Mouse (Mus musculus): Measurements from ENCODE around the gene Ccdc169.

Ccdc169 gene

DNA sequence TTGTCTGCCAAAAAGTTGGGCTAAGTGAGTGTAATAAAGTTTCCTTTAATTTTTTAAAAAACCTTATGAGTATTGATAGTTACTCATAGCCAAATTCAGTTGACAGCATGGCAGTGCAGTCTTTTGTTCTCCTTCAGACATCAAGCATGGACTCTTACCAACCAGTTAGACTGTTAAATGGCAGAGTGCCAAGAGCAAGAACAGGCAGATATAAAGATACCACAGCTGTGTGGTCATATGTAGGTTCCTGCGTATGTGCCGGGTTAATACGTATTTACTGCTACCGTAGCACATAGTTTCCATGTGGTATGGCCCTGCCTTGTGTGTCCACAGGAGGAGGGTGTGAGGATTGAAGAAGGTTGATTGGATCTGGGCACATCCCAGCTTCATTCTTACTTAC lies 14.1 kb upstream of the Ccdc169 start:
- no peak for DNase-seq

DNA sequence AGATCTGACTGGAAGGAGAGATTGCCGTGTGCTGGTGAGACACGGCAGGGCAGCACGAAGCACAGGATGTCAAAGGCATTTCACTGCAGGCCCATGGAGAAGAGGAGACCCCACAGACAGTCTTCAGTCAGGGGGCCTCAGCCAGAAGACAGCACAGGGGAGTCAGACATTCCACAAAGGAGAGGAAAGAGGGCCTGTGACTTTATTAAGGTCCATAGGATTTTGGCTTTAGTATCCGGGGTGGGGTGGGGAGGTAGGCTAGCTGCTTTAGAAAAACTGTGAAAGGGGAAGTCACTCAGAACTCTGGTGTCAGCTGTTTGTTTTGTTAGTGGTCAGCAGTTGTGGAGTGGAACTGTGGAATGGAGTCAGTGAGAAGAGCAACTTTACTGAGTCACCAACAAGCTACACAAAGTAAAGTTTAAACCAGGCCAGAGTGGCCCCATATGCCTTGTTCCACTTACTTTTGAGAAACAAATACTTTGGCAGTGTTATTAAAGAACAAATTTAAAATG lies 7.9 kb upstream of the Ccdc169 start:
- no peak for DNase-seq

DNA sequence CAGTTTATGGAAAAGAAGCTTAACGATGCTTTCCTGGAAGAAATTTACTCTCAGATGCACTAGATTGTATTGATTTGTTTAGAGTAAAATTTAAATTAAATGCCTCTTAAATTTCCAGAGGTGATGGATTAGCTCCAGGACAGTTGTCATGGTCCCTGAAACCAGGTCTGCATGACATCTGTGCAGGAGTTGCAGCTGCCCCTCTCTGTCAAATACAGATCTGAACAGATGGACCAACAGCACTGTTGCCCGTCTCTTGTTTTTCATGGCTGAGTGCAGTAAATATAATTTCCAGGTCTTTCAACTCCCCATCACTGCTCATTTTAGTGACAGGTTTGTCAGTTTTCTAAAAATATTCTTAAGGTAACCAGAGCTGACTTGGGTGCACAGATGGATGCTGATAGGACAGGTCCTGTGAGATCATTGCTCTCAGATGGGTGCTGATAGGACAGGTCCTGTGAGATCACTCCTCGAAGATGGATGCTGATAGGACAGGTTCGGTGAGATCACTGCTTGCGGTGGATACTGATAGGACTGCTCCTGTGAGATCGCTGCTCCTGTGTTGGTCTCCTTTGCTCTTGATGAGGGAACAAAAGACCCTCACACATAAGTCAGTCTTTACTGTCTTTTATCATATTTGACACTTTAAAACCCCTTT lies 5.4 kb upstream of the Ccdc169 start:
- DNase-seq = no peak

DNA sequence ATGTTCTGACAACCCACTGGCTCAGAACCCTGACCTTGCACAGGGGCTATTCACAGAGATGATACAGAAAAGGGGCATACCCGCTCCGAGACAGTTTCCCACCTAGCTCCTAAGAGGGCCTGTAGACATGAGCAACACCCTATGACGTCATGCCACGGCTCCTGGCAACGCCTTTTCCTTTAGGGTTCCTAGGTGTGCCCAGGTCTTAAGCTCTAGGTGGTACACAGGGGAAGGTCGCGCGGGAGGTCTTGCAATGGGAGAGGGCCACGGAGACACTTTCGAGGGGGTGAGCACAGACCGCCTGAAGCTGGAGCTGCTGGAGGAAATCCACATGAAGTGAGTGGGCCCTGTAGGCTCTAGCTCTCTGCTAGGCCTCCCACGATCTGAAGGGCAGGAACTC lies 2.7 kb downstream of the Ccdc169 start:
- no peak for DNase-seq

DNA sequence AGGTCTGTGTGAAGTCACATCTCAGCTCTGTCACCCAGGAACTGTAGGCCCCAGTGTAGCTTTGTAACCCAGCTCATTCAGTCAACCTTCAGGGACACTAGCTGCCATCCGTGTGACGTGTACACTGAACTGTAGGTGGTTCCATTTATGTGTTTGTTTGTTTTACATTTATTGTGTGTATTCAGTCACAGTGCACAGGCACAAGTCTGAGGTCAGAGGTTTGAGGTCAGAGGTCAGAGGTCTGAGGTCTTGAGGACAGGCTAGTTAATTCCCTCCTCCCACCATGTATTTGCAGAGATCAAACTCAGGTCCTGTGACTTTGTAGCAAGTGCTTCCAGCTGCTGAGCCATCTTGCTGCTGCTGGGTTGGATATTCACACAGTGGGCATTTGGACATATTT lies 4.3 kb downstream of the Ccdc169 start:
- no peak for DNase-seq

DNA sequence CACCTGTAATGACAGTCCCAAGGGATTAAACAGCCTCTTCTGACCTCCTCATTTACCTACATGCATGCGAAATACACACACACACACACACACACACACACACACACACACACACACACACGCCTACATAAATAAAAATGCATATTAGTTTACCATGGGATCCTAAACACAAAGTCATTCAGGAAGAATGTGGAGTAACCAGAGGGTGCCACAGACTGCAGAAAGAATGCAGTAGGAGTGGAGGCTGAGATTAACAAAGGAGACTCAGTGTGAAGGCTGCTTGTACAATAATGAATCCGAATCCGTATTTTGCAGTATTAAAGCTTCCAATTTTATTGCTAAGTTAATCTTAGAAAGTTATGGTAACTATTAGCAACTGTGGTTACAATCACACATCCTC lies 7.8 kb downstream of the Ccdc169 start:
- no peak for DNase-seq

DNA sequence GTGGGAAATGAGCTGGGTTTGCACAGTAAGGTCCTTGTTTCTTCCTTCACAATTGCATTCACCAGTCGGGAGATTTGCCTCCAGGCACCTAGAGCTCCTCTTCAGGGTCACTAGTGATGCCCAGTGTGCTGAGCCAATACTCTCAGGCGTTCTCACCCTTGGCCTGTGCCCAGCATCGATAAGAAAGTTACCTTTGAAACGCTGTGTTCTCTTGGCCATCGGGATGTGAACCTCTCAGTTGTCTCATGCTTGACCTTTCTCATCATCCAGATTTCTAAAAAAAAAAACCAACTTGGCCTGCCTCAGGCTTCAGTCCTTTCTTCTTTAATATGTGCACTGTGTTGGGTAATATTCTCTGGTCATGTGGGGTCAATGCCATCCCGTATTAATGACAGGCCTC lies 9.3 kb downstream of the Ccdc169 start:
- DNase-seq = no peak

DNA sequence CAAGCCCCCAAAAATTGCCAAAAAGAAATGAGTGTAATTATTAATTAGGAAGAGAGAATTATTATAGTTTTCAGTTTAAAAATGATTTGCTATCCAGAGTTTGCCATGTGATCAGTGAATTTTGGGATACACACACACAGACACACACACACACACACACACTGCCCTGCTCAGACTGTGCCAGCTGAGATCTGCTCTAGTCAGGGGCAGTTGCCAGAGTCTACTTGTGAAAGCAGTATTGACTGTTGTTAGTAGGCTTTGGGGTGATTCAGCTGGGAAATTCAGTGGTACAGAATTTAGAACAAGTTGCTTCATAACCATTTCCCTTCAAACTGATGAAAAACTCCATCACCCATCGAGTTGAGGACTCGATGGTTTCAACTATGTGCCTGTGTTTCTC lies 10.0 kb downstream of the Ccdc169 start:
- no peak for DNase-seq

DNA sequence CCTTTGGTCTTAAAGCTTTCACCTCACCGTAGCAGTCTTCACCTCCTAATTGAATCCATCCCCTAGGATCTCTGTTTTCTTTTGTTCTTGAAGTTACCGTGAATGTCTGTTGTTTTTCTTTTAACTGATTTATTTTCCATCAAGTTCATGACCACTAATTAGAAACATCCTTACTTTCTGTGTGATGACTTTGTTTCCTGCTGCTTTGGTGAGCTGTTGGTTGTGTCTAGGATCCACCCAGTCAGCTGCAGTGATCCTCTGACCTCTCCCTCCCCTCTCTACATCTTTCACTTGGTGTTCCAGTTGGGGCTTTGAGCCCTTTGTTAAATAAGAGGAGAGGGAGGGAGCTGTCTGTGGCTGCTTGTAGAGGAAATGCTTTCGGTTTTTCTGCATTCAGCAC lies 11.0 kb downstream of the Ccdc169 start:
- DNase-seq = no peak

DNA sequence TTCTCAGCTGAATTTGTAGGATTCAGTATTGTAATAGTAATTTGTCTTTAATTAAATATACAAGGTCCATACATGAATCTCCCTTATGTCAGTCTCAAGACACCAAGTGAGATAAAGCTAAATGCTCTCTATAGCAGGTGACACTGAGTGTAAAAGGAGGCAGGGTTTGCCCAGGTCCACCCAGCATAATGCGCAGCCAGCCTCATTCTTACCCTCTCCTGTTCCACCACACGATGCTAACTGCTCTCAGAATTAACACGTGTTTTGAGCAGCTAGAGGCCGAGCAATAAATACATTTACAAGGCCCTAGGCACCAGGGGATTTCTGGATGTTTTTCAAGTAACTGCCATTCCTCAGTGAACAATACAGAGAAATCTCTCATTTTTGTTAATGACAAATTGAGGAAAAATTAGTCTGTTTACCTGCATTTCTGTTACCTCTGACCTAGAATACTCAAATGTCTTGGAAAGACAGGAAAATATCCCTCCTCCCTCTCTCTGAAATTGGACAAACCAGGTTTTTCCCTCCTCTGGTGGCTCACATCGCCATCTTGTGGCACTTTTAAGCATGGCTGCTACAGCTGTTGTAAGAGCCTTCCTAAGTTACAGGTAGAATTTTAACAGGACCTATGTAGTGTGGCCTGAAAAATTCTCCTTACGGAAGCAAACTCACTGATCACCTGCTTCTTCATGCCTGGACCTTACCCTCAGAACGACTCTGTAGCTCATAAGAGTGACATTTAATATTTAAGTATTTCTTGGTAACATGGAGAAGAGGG lies 14.7 kb downstream of the Ccdc169 start:
- DNase-seq = peak; percentile 12

DNA sequence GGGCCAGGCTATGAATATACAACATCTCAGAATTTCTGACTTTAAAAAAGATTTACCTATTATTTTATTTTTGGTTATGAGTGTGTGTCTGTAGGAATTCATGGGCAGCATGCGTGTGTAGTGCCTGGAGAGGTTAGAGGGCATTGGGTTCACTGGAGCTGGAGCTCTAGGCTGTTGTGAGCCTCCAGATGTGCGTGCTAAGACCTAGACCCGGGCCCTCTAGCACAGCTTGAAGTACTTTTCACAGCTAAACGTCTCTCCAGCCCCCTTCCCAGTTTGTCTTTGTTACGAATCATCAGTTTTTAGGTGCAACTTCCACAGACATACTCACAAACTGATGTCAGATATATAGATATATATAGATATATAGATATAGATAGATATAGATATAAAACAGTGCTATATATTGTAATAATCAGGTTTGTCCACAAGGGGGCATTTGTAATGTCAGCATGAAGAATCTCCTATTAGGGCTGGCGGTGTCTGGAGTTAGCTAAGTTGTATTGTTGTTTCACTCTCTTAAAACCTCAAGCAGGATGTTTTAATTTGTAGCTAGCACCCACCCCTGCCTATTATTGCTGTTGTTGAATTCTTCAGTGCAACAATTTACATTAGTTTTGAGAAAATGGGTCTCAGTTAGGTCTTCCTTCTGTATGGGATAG lies 15.7 kb downstream of the Ccdc169 start:
- DNase-seq = no peak

DNA sequence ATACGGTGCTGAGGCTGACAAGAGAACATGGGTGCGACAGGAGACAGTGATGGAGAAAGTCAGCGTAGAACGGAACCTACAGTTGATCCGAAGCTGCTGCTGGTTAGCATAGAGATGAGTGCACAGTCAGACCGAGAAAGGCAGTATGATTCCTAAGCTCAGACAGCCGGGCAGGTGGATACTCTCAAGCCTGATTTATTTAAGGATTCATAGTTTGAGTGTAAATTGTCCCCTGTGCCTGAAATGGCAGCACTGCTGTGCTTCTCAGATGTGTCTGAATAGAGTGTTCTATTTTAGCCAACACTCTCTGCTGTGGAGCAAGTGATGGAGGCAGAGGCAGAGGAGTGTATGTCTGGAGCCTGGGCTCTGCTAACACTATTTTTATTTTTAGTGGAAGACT lies 17.0 kb downstream of the Ccdc169 start:
- no peak for DNase-seq

DNA sequence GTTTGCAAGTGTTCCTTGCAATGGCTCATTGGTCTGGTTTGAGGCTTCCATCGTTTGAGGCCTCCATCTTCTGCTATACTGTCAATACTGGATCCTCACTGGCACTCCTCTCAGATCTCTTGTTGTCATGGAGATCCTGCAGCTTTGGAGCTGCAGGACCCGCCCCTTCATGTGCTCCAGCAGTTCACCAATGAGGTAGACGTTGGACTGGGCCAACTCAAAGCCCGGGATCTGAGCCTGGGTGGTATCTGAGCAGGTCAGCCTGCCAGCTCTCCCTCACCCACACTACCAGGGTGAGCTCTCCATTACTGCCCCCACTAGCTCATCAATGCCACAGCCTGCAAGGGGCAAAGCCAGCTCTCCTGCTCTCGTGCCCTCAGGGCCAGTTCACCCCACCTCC lies 20.3 kb downstream of the Ccdc169 start:
- no peak for DNase-seq

DNA sequence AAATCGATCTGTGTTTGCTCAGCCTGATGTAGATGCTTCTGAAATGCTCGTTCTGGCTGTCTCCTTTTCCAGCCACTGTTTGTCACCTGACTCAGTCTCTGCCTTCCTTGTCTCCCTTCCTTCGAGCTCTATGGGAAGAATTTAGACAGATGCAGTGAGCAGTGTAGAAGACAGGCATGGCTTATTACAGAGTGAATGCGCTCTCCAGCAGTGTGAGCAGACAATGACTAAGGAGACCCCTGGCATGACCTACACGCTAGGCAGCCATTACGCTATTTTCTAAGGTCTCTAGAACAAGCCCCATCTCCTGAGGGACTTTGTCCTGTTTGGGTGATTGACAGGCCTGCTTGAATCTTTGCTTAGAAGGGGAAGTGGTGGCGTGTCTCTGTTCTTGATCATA lies 24.0 kb downstream of the Ccdc169 start:
- no peak for DNase-seq

DNA sequence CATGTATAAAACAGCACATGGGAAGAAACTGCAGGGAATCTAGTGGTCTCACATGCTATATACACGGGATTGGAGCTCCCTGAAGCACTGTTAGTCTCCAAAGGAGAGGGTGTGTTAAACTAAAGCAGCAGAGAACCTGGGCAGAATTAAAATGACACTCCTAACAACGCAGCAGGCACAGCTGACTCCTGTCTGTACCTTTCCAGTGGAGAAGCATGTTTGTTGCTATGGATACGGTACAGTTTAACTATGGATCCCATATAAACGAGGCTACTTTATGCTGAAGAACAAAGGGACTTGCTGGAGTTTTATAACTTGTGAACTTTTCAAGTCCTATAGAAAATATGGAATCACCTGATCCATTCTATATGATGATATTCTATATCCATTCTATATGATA lies 26.4 kb downstream of the Ccdc169 start:
- DNase-seq = no peak

DNA sequence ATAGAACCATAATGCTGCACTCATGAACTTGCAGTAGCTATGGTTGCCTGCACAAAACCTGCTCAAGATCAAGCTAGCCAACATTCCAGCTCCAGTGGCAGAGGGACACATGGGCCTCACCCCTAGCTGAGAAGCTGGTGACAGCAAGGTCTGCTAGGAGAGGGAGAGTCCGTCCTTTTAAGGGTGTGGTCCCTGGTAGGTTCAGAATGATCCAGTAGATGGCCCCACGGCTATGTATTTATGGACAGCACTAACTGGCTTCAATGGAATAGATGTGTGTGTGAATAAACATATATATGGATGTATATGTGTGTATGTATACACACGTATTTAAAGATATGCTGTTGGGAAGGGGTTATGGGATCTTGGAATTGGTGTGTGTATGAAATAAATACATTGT lies 35.3 kb downstream of the Ccdc169 start:
- DNase-seq = no peak

DNA sequence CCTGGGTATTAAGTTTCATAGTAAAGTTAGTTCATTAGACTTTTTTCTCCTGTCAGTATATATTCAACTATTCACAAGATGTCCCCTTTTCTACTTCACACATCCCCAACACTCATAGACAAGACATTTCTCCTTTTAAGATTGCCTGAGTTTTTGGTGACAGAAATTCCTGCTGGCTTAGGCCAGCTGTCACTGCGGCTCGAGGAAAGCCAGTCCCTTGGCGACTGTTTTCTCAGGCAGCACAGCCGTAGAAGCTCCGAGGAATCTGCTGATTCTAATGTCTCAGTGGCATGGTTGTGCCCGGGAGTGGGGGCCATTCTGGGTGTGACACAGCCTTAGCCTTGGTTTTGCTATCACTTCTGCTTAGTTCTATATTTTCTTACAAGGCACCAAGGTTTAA lies 40.1 kb downstream of the Ccdc169 start:
- no peak for DNase-seq

DNA sequence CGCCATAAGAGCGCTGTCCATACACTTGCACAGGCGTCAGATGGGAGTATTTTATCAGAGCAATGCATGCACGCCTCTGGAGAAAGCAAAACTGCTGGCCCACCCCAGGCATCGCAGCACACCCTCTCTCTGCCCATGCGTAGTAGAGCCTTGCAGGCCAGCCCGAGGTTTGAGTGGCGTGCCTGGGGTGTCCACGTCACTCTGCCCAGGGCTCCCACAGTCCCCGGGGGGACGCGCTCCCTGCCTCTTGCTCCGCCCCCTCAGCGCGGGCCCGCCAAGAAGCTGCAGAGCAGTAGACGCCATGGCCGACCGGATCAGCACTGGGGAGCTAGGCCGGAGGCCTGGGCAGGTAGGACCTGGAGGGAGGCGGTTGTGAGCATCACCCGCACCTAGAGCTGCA lies 44.6 kb downstream of the Ccdc169 start, which contains the start of gene Sohlh2:
Sohlh2 (plus strand) TSS at position 263 of the 400 bp plus-strand sequence.
- no peak for DNase-seq

DNA sequence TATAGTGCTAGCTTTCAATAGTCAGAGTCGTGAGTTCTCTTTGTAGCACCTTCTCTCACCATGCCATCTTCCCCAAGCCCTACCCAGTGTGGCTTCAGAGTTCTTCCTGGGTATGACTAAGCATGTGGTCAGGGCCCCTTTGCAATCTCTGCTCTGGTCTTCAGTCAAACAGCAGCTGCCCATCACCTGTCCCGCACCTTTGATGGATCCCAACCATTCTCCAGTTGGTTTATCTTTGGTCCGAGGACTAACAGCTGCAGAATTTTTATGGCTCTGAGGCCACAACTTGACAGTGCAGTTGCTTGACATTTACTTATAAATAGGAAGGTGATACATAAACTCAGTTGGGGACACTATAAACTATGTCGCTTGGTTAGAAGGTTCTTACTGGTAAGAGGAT lies 54.5 kb downstream of the Ccdc169 start:
- DNase-seq = no peak

DNA sequence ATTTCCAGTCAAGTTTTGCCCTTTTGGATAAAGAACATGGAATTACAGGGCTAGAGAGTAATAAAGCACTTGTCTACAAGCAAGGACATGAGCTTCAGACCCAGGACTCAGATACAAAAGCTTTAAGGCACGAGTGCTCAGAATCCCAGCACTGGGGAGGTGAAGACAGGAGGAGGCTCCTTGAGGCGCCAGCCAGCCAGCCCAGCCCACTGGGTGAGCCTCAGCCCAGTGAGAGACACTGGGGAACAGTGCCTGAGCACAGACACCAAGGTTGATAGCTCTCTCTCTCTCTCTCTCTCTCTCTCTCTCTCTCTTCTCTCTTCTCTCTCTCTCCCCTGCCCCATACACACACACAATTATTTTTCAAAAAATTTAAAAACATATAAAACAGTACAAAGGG lies 56.2 kb downstream of the Ccdc169 start:
- no peak for DNase-seq

DNA sequence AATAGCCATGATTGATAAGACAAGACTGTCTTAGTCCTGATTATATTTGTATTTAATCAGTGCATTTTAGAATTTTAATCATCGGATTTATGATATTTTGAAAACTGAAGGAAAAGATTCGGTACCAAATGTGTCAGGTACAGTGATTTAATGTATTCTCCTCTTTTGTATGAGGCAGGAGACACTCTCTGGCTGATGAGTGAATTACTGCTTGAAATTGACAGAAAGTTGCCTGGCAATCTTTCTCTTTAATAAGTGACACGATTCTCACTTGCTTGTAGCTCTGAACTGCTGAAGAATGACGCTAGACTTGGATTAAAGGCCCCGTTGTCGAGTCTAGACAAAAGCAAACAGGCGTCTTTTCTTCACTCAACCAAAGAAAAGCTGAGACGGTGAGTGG lies 57.7 kb downstream of the Ccdc169 start:
- DNase-seq = no peak

DNA sequence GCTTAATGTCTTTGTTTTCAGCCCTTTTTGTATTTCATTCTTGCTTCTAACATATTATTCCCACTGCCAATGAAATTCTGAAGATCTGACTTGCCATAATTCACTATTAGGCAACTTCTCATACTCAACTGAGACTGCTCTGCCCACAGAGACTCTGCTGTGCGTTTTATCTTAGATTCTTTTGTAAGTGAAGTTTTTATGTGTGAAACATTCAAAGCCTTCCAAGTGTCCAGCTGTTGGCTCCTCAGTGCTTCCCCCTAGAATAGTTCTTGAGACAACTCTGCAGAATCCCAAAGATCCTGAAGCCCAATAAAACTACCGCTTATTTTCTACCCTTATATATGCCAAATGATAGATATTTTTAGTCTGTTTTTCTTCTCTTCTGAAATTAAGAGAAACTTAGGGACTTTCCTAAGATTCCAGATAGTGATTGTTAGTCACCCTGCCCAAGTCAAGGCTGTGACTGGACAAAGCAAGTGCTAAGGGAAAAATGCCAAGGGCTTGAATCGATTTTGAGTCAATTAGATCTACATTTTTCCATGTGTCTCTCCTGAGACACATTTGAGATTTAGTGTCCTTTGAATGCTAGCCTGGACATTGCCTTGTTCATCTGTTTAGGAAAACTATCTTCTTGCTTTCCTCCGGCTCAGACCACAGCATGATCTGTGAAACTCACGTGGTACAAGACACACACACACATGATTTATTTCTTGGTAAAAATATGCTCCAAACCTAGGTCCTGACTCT lies 58.6 kb downstream of the Ccdc169 start:
- DNase-seq = no peak

DNA sequence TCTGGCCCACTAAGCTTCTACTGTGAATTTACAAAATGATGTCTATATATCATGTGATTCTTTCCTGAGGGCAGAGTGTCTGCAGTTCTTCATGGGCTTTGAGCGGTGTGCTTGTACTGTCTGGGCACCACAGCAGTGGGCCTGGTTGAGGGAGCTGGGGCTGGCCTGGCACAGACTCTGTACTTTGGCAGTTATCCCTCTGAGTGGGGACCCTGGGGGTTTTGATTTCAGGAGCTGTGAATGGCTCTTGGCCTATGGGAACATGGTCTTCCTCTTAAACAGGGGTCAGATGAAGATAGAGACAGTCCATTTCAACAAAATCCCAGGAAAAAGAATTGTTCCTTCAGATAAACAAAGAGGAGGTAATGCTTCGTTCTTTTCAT lies 59.2 kb downstream of the Ccdc169 start:
- DNase-seq = no peak
